Mouse (Mus musculus) midbrain, postnatal 0 days (tissue): ENCODE results near the gene Pigv. TPM values are rescaled to one million over a fixed set of nuclear protein-coding genes. Genes with fewer than 3 reads are reported as not detected.

Experiments used
- ATAC-seq: fragments of 200-750 bp; cut with Nextera tagmentation; 2 replicates; pipeline ENCODE4 v1.8.0; 2017; ENCODE audit warnings: moderate number of reproducible peaks, mild to moderate bottlenecking, moderate TSS enrichment, moderate library complexity; ENCODE audit not compliant: low FRiP score
- DNase-seq: peaks from one replicate; pipeline ENCODE4 v3.0.0-alpha.2; 2015; ENCODE audit warnings: low spot score
- H3K27ac ChIP-seq: fragments of 300-500 bp; sonication (generic); 2 replicates; pipeline ENCODE4 v1.5.1; 2014; ENCODE audit warnings: low read depth, mild to moderate bottlenecking, low read length, mixed read lengths
- H3K27me3 ChIP-seq: fragments of 300-500 bp; sonication (generic); 2 replicates; pipeline ENCODE4 v1.6.1; 2014; ENCODE audit warnings: low read length, control low read depth, mixed read lengths; ENCODE audit not compliant: insufficient read depth
- H3K36me3 ChIP-seq: fragments of 300-500 bp; sonication (generic); 2 replicates; pipeline ENCODE4 v1.6.1; 2014; ENCODE audit warnings: low read length, control low read depth, mixed read lengths; ENCODE audit not compliant: insufficient read depth
- H3K4me1 ChIP-seq: fragments of 300-500 bp; sonication (generic); 2 replicates; pipeline ENCODE4 v1.6.1; 2014; ENCODE audit warnings: mild to moderate bottlenecking, control low read depth, antibody characterized with exemption, low read length, mixed read lengths; ENCODE audit not compliant: insufficient read depth
- H3K4me2 ChIP-seq: fragments of 300-500 bp; sonication (generic); 2 replicates; pipeline ENCODE4 v1.6.1; 2014; ENCODE audit warnings: low read depth, mild to moderate bottlenecking, low read length, mixed read lengths; ENCODE audit not compliant: poor library complexity, severe bottlenecking
- H3K4me3 ChIP-seq: fragments of 300-500 bp; sonication (generic); 2 replicates; pipeline ENCODE4 v1.5.1; 2014; ENCODE audit warnings: low read depth, mild to moderate bottlenecking, low read length, moderate library complexity
- H3K9ac ChIP-seq: fragments of 300-500 bp; sonication (generic); replicated peaks from 2 replicates; pipeline ENCODE4 v1.6.1; 2014; ENCODE audit warnings: mild to moderate bottlenecking, low read length, moderate library complexity, mixed read lengths; ENCODE audit not compliant: poor library complexity, severe bottlenecking
- H3K9me3 ChIP-seq: fragments of 300-500 bp; sonication (generic); 2 replicates; pipeline ENCODE4 v1.6.1; 2016; ENCODE audit warnings: low read length, control low read depth
- CTCF ChIP-seq: IDR thresholded peaks from 2 replicates; pipeline ENCODE4 v1.5.1; 2016; ENCODE audit warnings: antibody characterized with exemption, mild to moderate bottlenecking
- WGBS: fragments of 180-500 bp; shearing (Covaris S2); extraction: QIAGEN DNeasy Blood & Tissue Kit; methylation state at CpG from one replicate; pipeline ENCODE4 v1.1.7; 2014; 5-methylcytosine and 5-hydroxymethylcytosine counted together
- polyA plus RNA-seq: library from polyadenylated mRNA; unstranded; fragments of >200 nt; fragmentation: Nextera tagmentation; extraction: Ambion mirVana; gene quantifications from 2 replicates; pipeline ENCODE4 v1.2.1, GENCODE M21; 2015
- total RNA-seq: library from RNA; depleted of rRNA; stranded (reverse); fragments of >200 nt; gene quantifications from 2 replicates; pipeline ENCODE4 v1.2.3, GENCODE M21; 2014

The Pigv gene
- total and polyA plus RNA-seq, 2 experiments from 2014 or later: 8.9 to 13.5 TPM

DNA sequence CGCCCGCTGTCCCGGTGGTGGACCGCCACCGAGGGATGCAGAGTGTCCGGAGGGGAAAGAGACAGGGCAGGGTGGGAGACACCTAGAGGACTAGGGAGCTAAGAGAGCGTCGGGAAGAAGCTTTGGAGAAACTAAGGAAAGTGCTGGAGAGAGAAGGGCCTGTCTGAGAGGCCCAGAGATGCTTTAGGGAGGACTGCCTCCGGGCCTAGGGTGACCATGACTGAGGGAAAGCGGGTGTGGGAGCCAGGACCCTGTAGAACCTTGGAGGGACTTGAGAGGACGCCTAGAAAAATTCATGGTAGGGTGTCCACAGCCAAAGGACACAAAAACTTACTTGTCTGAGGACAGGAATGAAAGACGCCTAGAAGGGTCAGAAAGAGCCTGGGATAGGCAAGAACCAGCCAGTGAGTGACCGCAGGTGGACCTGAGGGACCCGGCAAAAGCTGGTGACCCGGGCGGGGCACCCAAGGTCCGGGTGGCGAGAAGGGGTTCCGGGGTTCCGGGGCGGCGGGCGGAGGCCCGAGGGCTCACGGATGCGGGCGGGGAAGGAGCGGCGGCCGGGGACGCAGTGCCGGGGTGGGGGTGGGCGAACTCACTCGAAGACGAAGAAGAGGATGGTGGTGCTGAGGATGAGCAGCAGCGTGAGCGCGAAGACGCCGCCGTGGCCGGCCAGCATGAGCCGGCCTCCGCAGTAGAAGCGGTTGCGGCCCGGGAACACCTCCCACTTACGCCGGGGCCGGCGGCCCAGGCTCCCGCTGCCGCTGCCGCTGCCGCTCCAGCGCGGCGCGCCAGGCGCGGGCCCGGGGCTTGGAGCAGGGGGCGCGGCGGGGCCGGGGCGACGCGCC lies 39.7 kb downstream of the Pigv start:
- Histone ChIP-seq H3K27ac (peak overlapping the region; percentile 87), H3K4me3 (peak overlapping the region; percentile 85), H3K27me3 (no peaks in the 10 kb centered on the region), H3K9ac (peak overlapping the region; percentile 92), H3K36me3 (no peaks in the 10 kb centered on the region), H3K4me2 (peak overlapping the region; percentile 92), H3K4me1 (peaks cover 14% of the 10 kb centered on the region), H3K9me3 (no peaks in the 10 kb centered on the region)
- TF ChIP-seq CTCF: no peak
- under 1% methylated on average over 46 of the region's 69 CpGs for WGBS
- peak; percentile 41 for DNase-seq
- ATAC-seq: peak; percentile 64

- no peak for TF ChIP-seq CTCF
- no peak for ATAC-seq
- 32% methylated on average over 9 of the region's 9 CpGs for WGBS
- no peaks in the 10 kb centered on the region for H3K9me3 ChIP-seq
- no peaks in the 10 kb centered on the region for H3K27me3 ChIP-seq
- H3K9ac ChIP-seq: peak overlapping the region; percentile 92
- DNase-seq: no peak
- H3K4me1 ChIP-seq: peaks cover 14% of the 10 kb centered on the region
- H3K4me3 ChIP-seq: peak overlapping the region; percentile 85
- H3K36me3 ChIP-seq: peaks cover 3% of the 10 kb centered on the region
- peak overlapping the region; percentile 87; the same call in 1 of the 2 replicates for H3K27ac ChIP-seq
- H3K4me2 ChIP-seq: peak overlapping the region; percentile 92
Measured at GRCm38 (mm10) chr4:133631769-133632411, 40.6 kb downstream of the Pigv start.

GRCm38 (mm10) chr4:133631071-133631768 lies 41.2 kb downstream of the Pigv start:
- Histone ChIP-seq H3K4me3 (no peak overlapping the region), H3K4me2 (peak overlapping the region; percentile 92; the same call in 1 of the 2 replicates)
- WGBS: 88% methylated on average over 14 of the region's 14 CpGs

GRCm38 (mm10) chr4:133630326-133630920 lies 42.0 kb downstream of the Pigv start:
- no peak overlapping the region for H3K9ac ChIP-seq
- WGBS: 94% methylated on average over 8 of the region's 8 CpGs
- no peaks in the 10 kb centered on the region for H3K27me3 ChIP-seq
- peaks cover 15% of the 10 kb centered on the region for H3K36me3 ChIP-seq
- peaks cover 14% of the 10 kb centered on the region for H3K4me1 ChIP-seq
- no peak overlapping the region for H3K4me2 ChIP-seq
- no peaks in the 10 kb centered on the region for H3K9me3 ChIP-seq
- TF ChIP-seq CTCF: no peak
- no peak for ATAC-seq
- no peak for DNase-seq
- H3K4me3 ChIP-seq: no peak overlapping the region
- no peak overlapping the region for H3K27ac ChIP-seq

More at GRCm38 (mm10) chr4:133631071-133631768, 41.2 kb downstream of the Pigv start:
- Histone ChIP-seq H3K9ac (no peak overlapping the region), H3K9me3 (no peaks in the 10 kb centered on the region), H3K36me3 (peaks cover 7% of the 10 kb centered on the region), H3K27me3 (no peaks in the 10 kb centered on the region), H3K4me1 (peaks cover 14% of the 10 kb centered on the region), H3K27ac (0 out of 2 replicates have a peak overlapping the region, but pooled peaks have one; percentile 1)
- DNase-seq (no peak), ATAC-seq (no peak)
- no peak for TF ChIP-seq CTCF

- WGBS: 84% methylated on average over 7 of the region's 7 CpGs
- no peak for TF ChIP-seq CTCF
- H3K4me3 ChIP-seq: no peak overlapping the region
Measured at GRCm38 (mm10) chr4:133629191-133629590, 43.3 kb downstream of the Pigv start.

More at GRCm38 (mm10) chr4:133629191-133629590, 43.3 kb downstream of the Pigv start:
- Histone ChIP-seq H3K4me2 (no peak overlapping the region), H3K36me3 (peaks cover 25% of the 10 kb centered on the region), H3K9me3 (no peaks in the 10 kb centered on the region), H3K27me3 (no peaks in the 10 kb centered on the region), H3K4me1 (peaks cover 14% of the 10 kb centered on the region), H3K27ac (no peak overlapping the region), H3K9ac (no peak overlapping the region)
- DNase-seq (no peak), ATAC-seq (no peak)
